8 mouse cellular contexts compared by ENCODE assay signal in genomic region chr6:137935341-137935740, GRCm38 (mm10).
A peak's percentile ranks its signal among the peaks of the same experiment; 100 is the strongest.
DNase-seq lines count a peak whose midpoint lies in the region; ATAC-seq lines count a peak whose summit lies in the region.

No protein-coding gene starts in this region.

- peak overlapping the region; percentile 27 for H3K27ac ChIP-seq in forebrain, embryonic 15.5 days (replicated peaks)
- H3K27ac ChIP-seq in forebrain, embryonic 11.5 days (ENCODE audit: low read depth, low read length): no peak overlapping the region

- H3K4me3 ChIP-seq in forebrain, embryonic 15.5 days: no peak overlapping the region
- H3K4me3 ChIP-seq in forebrain, embryonic 11.5 days (ENCODE audit: low read depth, low read length): no peak overlapping the region

- no peaks in the 10 kb centered on the region for H3K9me3 ChIP-seq in forebrain, embryonic 15.5 days
- no peaks in the 10 kb centered on the region for H3K9me3 ChIP-seq in forebrain, embryonic 11.5 days (ENCODE audit: control insufficient read depth, low read length)

- peaks cover 13% of the 10 kb centered on the region for H3K4me1 ChIP-seq in forebrain, embryonic 15.5 days
- H3K4me1 ChIP-seq in forebrain, embryonic 11.5 days (replicated peaks; ENCODE audit: control insufficient read depth, insufficient read depth, low read length): no peaks in the 10 kb centered on the region

- 34% methylated on average over 8 of the region's 8 CpGs for WGBS in forebrain, embryonic 15.5 days
- WGBS in forebrain, embryonic 11.5 days: 79% methylated on average over 8 of the region's 8 CpGs

- no peaks in the 10 kb centered on the region for H3K27me3 ChIP-seq in forebrain, embryonic 15.5 days
- no peaks in the 10 kb centered on the region for H3K27me3 ChIP-seq in forebrain, embryonic 11.5 days (ENCODE audit: control insufficient read depth, insufficient read depth, low read length)

- no peak for ATAC-seq in forebrain, embryonic 15.5 days (replicated peaks)
- ATAC-seq in forebrain, embryonic 11.5 days (replicated peaks; ENCODE audit: low FRiP score): no peak
- ATAC-seq in activated CD4-positive, CD25-positive, alpha-beta regulatory T cell, adult 4 months: no peak

- no peak for DNase-seq in forebrain, embryonic 11.5 days (ENCODE audit: low spot score)
- peak; percentile 18 for DNase-seq in urinary bladder, postnatal 25 days (ENCODE audit: low spot score)
- DNase-seq in urinary bladder, adult 2 months (ENCODE audit: low spot score): no peak
- peak; percentile 56 to 68 for DNase-seq in left cerebral cortex, adult 18-20 months (ENCODE audit: low spot score in 2 of 2)
- DNase-seq in right cerebral cortex, postnatal 25 days: peak; percentile 19
- no peak for DNase-seq in urinary bladder, adult 18-20 months (ENCODE audit: low spot score in 2 of 2)

- no peaks in the 10 kb centered on the region for H3K36me3 ChIP-seq in forebrain, embryonic 15.5 days
- no peaks in the 10 kb centered on the region for H3K36me3 ChIP-seq in forebrain, embryonic 11.5 days (ENCODE audit: control insufficient read depth, insufficient read depth, low read length)

- H3K9ac ChIP-seq in forebrain, embryonic 15.5 days (replicated peaks): no peak overlapping the region
- no peak overlapping the region for H3K9ac ChIP-seq in forebrain, embryonic 11.5 days (ENCODE audit: low read length)

- H3K4me2 ChIP-seq in forebrain, embryonic 15.5 days (replicated peaks): no peak overlapping the region
- no peak overlapping the region for H3K4me2 ChIP-seq in forebrain, embryonic 11.5 days (ENCODE audit: low read depth, low read length, severe bottlenecking)

Comparison
In these comparisons a context has a peak if more than half of its experiments do, and no peak if none do; other contexts are left out.
1. DNase-seq: peak in urinary bladder, postnatal 25 days (single experiment), left cerebral cortex, adult 18-20 months (2 of 2) and right cerebral cortex, postnatal 25 days (single experiment); none in forebrain, embryonic 11.5 days (single experiment), urinary bladder, adult 2 months (single experiment) and urinary bladder, adult 18-20 months (0 of 2).